8 mouse cellular contexts compared by ENCODE assay signal in genomic region chr2:32608141-32608777, GRCm38 (mm10). TPM values are rescaled to one million over a fixed set of nuclear protein-coding genes. Genes with fewer than 3 reads are reported as not detected.
A peak's percentile ranks its signal among the peaks of the same experiment; 100 is the strongest.
DNase-seq lines count a peak whose midpoint lies in the region; ATAC-seq and TF ChIP-seq lines count a peak whose summit lies in the region.

No protein-coding gene starts in this region.

- ATAC-seq in frontal cortex, adult (ENCODE audit: low TSS enrichment), result 0 out of 2 replicates have a peak, but pooled peaks have one; percentile 21
- peak; percentile 59 for ATAC-seq in erythroblast, adult 5-6 weeks (replicated peaks; ENCODE audit: low FRiP score, poor library complexity, severe bottlenecking)
- ATAC-seq in heart, embryonic 16.5 days (replicated peaks; ENCODE audit: extremely low read depth, insufficient read depth, low FRiP score), result peak; percentile 81
- ATAC-seq in megakaryocyte progenitor cell, adult 5-6 weeks (replicated peaks; ENCODE audit: poor library complexity), result peak; percentile 63

- H3K4me1 ChIP-seq in heart, embryonic 16.5 days (ENCODE audit: control insufficient read depth, insufficient read depth, low read length), result peaks cover 46% of the 10 kb centered on the region
- H3K4me1 ChIP-seq in spleen, adult 2 months (ENCODE audit: control insufficient read depth, insufficient read depth, insufficient read length), result peaks cover 11% of the 10 kb centered on the region

- H3K27ac ChIP-seq in heart, embryonic 16.5 days (ENCODE audit: low read length), result peak overlapping the region; percentile 97
- H3K27ac ChIP-seq in spleen, adult 2 months (ENCODE audit: insufficient read depth, low read length), result peak overlapping the region; percentile 54

- TF ChIP-seq POLR2A in spleen, adult 2 months (IDR thresholded peaks at IDR 0.05; ENCODE audit: low read depth, low read length), result no peak

- H3K9ac ChIP-seq in heart, embryonic 16.5 days (ENCODE audit: low read length), result peak overlapping the region; percentile 78

- no peaks in the 10 kb centered on the region for H3K27me3 ChIP-seq in heart, embryonic 16.5 days (ENCODE audit: control insufficient read depth, insufficient read depth, low read length)
- H3K27me3 ChIP-seq in spleen, adult 2 months (ENCODE audit: control insufficient read depth, insufficient read depth, low read length), result no peaks in the 10 kb centered on the region; the same call in 1 of the 2 replicates

- peak overlapping the region; percentile 80 for H3K4me3 ChIP-seq in heart, embryonic 16.5 days (ENCODE audit: low read length)
- peak overlapping the region; percentile 31; the same call in 1 of the 2 replicates for H3K4me3 ChIP-seq in spleen, adult 2 months (ENCODE audit: extremely low read depth, insufficient read depth, insufficient read length)

- no peak for TF ChIP-seq CTCF in spleen, adult 2 months (IDR thresholded peaks at IDR 0.05; ENCODE audit: extremely low read depth, insufficient read depth, insufficient read length, insufficient replicate concordance)

- no peak for DNase-seq in frontal cortex, postnatal 14 days (ENCODE audit: low spot score in 2 of 2)
- DNase-seq in adrenal gland, postnatal 14 days, result peak; percentile 90
- peak; percentile 66 to 83 for DNase-seq in kidney, postnatal 25 days
- DNase-seq in spleen, adult 2 months (ENCODE audit: low read depth in 1 of 2, low spot score in 2 of 2), result peak in 1 of 2 experiments; percentile 34

- peak overlapping the region; percentile 92 for H3K4me2 ChIP-seq in heart, embryonic 16.5 days (ENCODE audit: low read depth, low read length)

- no peaks in the 10 kb centered on the region for H3K9me3 ChIP-seq in heart, embryonic 16.5 days (replicated peaks; ENCODE audit: control insufficient read depth, low read length)

- H3K36me3 ChIP-seq in heart, embryonic 16.5 days (ENCODE audit: control insufficient read depth, insufficient read depth), result peaks cover 5% of the 10 kb centered on the region; the same call in 1 of the 2 replicates
- no peaks in the 10 kb centered on the region for H3K36me3 ChIP-seq in spleen, adult 2 months (ENCODE audit: control insufficient read depth, insufficient read depth, low read length)

- WGBS in heart, embryonic 16.5 days, result 4% methylated on average over 25 of the region's 25 CpGs
- 2% methylated on average over 25 of the region's 25 CpGs for WGBS in spleen, adult 2 months

RNA-seq across cellular contexts. Expression of gene St6galnac6, which starts 8.8 kb away (rescaled TPM):
- 54.1 and 56.5 TPM in 2 replicates for total RNA-seq in adrenal gland, postnatal 14 days (2021)
- 0.77 and 3.3 TPM in 2 replicates for total RNA-seq in erythroblast, adult 5-6 weeks (2015; ENCODE audit: low replicate concordance)
- 2.1 and 2.5 TPM in 2 replicates for total RNA-seq in erythroblast, adult 5-6 weeks (2017; ENCODE audit: low replicate concordance)
- 33.4 and 34.1 TPM in 2 replicates for polyA plus RNA-seq in heart, embryonic 16.5 days (2015; fragmentation: Nextera tagmentation; extraction: Ambion mirVana)
- total RNA-seq in megakaryocyte progenitor cell, adult 5-6 weeks (2015), result 7.9 and 9.4 TPM in 2 replicates
- 19.0 and 24.4 TPM in 2 replicates for total RNA-seq in megakaryocyte progenitor cell, adult 5-6 weeks (2017)
- 22.3 and 32.4 TPM in 2 replicates for polyA plus RNA-seq in spleen, adult 2 months (2012; rRNA removed)

RNA-seq across cellular contexts. Expression of gene Ak1, which starts 13.3 kb away (rescaled TPM):
- total RNA-seq in adrenal gland, postnatal 14 days (2021), result 53.2 and 61.4 TPM in 2 replicates
- not detected in 2 replicates for total RNA-seq in erythroblast, adult 5-6 weeks (2015; ENCODE audit: low replicate concordance)
- total RNA-seq in erythroblast, adult 5-6 weeks (2017; ENCODE audit: low replicate concordance), result not detected in 2 replicates
- 470 and 488 TPM in 2 replicates for polyA plus RNA-seq in heart, embryonic 16.5 days (2015; fragmentation: Nextera tagmentation; extraction: Ambion mirVana)
- total RNA-seq in megakaryocyte progenitor cell, adult 5-6 weeks (2015), result 0.12 and 1.8 TPM in 2 replicates
- 0.12 and 0.14 TPM in 2 replicates for total RNA-seq in megakaryocyte progenitor cell, adult 5-6 weeks (2017)
- 6.3 and 7.4 TPM in 2 replicates for polyA plus RNA-seq in spleen, adult 2 months (2012; rRNA removed)

RNA-seq across cellular contexts. Expression of gene St6galnac4, which starts 21.4 kb away (rescaled TPM):
- total RNA-seq in adrenal gland, postnatal 14 days (2021), result 12.0 and 13.5 TPM in 2 replicates
- total RNA-seq in erythroblast, adult 5-6 weeks (2015; ENCODE audit: low replicate concordance), result 8.8 and 9.4 TPM in 2 replicates
- 3.8 and 4.9 TPM in 2 replicates for total RNA-seq in erythroblast, adult 5-6 weeks (2017; ENCODE audit: low replicate concordance)
- polyA plus RNA-seq in heart, embryonic 16.5 days (2015; fragmentation: Nextera tagmentation; extraction: Ambion mirVana), result 40.6 and 40.7 TPM in 2 replicates
- total RNA-seq in megakaryocyte progenitor cell, adult 5-6 weeks (2015), result 26.2 and 33.1 TPM in 2 replicates
- 38.7 and 40.4 TPM in 2 replicates for total RNA-seq in megakaryocyte progenitor cell, adult 5-6 weeks (2017)
- 34.2 and 40.4 TPM in 2 replicates for polyA plus RNA-seq in spleen, adult 2 months (2012; rRNA removed)

RNA-seq across cellular contexts. Expression of gene 9430097D07Rik, which starts 32.8 kb away (rescaled TPM):
- total RNA-seq in adrenal gland, postnatal 14 days (2021), result not detected in 2 replicates
- not detected in 2 replicates for total RNA-seq in erythroblast, adult 5-6 weeks (2015; ENCODE audit: low replicate concordance)
- not detected in 2 replicates for total RNA-seq in erythroblast, adult 5-6 weeks (2017; ENCODE audit: low replicate concordance)
- not detected in 2 replicates for polyA plus RNA-seq in heart, embryonic 16.5 days (2015; fragmentation: Nextera tagmentation; extraction: Ambion mirVana)
- total RNA-seq in megakaryocyte progenitor cell, adult 5-6 weeks (2015), result not detected in 2 replicates
- not detected in 2 replicates for total RNA-seq in megakaryocyte progenitor cell, adult 5-6 weeks (2017)
- not detected in 2 replicates for polyA plus RNA-seq in spleen, adult 2 months (2012; rRNA removed)

RNA-seq across cellular contexts. Expression of gene Pip5kl1, which starts 33.7 kb away (rescaled TPM):
- 0.23 TPM in 1 of 2 replicates, not detected in the other for total RNA-seq in adrenal gland, postnatal 14 days (2021)
- total RNA-seq in erythroblast, adult 5-6 weeks (2015; ENCODE audit: low replicate concordance), result not detected in 2 replicates
- total RNA-seq in erythroblast, adult 5-6 weeks (2017; ENCODE audit: low replicate concordance), result 1.9 TPM in 1 of 2 replicates, not detected in the other
- 0.16 and 0.32 TPM in 2 replicates for polyA plus RNA-seq in heart, embryonic 16.5 days (2015; fragmentation: Nextera tagmentation; extraction: Ambion mirVana)
- total RNA-seq in megakaryocyte progenitor cell, adult 5-6 weeks (2015), result not detected in 2 replicates
- not detected in 2 replicates for total RNA-seq in megakaryocyte progenitor cell, adult 5-6 weeks (2017)
- polyA plus RNA-seq in spleen, adult 2 months (2012; rRNA removed), result 0.06 and 0.40 TPM in 2 replicates

Comparison
In these comparisons a context has a peak if more than half of its experiments do, and no peak if none do; other contexts are left out.
1. ATAC-seq: peak in every context shown above with its lines; median percentile 81 in heart, embryonic 16.5 days; 63 in megakaryocyte progenitor cell, adult 5-6 weeks; 59 in erythroblast, adult 5-6 weeks; 21 in frontal cortex, adult.
2. DNase-seq: peak in adrenal gland, postnatal 14 days (single experiment) and kidney, postnatal 25 days (2 of 2); none in frontal cortex, postnatal 14 days (0 of 2).
3. RNA of gene Ak1, which starts 13.3 kb away (total RNA-seq): 53.2 to 61.4 TPM in adrenal gland, postnatal 14 days; 0.12 to 1.8 TPM in megakaryocyte progenitor cell, adult 5-6 weeks and not detected in erythroblast, adult 5-6 weeks; every median in the first group is over 10 times any median in the second.